Mouse (Mus musculus) cerebellum, adult 2 months (tissue): ENCODE measurements around the gene Cwc25.

ENCODE experiments used
- CTCF ChIP-seq: fragments of 200-500 bp; IDR thresholded peaks from 2 replicates; pipeline ENCODE4 v1.5.1; 2011; ENCODE audit warnings: low read depth, mild to moderate bottlenecking, control low read depth, low read length, moderate library complexity, borderline replicate concordance; ENCODE audit not compliant: insufficient read depth
- POLR2A ChIP-seq: fragments of 200-500 bp; IDR thresholded peaks from 2 replicates; pipeline ENCODE4 v1.6.1; 2011; ENCODE audit warnings: low read length, control low read depth, borderline replicate concordance; ENCODE audit not compliant: insufficient read depth

DNA sequence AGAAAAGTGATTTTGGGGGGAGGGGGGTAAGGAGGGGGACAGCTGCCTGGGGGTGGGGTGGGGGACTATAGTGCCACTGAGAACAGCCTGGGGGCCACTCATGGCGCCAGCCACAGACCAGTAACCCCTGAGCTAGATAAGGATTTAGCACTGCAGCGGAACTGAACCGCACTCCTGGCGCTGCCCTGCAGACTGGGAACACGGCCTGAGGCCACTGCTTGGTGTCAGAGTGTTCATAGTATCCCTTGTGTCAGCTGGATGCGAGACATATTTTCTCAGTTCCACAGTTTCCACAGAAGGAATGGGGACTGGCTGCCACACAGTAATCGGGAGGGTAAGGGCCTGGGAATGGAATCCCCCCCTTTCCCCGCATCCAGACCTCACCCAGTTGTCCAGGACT lies 50.3 kb downstream of the Cwc25 start:
- TF ChIP-seq CTCF (no peak), POLR2A (no peak)
